Mouse (Mus musculus) liver, embryonic 14.5 days (tissue): ENCODE data around the gene Sik2.

ENCODE experiments used
- CTCF ChIP-seq: IDR thresholded peaks from 2 replicates; pipeline ENCODE4 v1.5.1; 2016; ENCODE audit warnings: antibody characterized with exemption, low read depth, control low read depth
- EP300 ChIP-seq: IDR thresholded peaks from 2 replicates; pipeline ENCODE4 v1.6.1; 2016; ENCODE audit warnings: antibody characterized with exemption, low read depth

DNA sequence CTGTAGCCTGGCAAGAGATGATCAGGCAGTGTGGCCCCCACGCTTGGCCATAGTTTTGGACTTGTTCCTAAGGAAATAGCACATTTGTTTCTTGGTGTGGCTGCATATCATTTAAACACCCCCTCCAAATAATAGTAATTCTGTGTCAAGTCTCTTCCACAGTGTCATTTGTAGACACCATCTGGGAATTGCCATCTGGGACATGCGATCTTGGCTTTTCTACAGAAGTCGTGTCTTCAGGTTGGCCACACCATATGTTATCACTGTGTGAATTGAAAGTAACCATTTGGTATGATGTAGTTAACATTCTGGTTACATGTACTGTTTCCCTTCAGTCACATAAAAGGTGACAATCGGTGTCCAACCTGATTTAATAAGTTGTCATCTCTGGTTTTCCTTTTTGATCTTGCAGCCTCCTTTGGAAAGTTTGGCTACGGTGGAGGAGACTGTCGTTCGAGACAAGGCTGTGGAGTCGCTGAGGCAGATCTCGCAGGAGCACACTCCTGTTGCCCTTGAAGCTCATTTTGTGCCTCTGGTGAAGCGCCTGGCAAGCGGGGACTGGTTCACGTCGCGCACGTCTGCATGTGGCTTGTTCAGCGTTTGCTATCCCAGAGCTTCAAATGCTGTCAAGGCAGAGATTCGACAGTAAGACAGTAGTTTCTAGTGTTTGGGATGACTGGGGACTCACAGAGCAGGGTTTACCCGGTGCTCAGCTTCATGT, 147.6 kb downstream of the Sik2 start:
- TF ChIP-seq CTCF (no peak), EP300 (no peak)
